Comparison of ENCODE assay signal across 14 mouse cellular contexts in the genomic region with DNA sequence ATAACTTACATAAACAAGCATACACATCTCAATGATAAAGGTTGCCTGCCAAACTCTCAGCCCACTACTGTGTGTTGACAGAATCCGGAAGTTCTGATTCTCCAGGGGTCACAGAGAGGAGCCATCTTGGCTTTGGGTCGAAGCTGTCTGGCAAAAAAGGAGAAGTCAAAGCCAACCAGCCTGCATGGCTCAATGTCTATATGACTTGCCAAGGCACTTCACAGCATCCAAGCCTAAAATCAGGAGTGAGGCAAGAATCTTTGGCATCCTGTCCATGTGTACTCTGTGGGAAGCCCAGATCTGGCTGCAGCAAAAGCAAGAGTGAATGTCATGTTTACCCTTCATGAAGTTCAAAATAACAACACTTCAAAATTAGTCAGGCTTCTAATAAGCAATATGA.
A peak's percentile ranks its signal among the peaks of the same experiment; 100 is the strongest.
DNase-seq lines count a peak whose midpoint lies in the region; ATAC-seq and TF ChIP-seq lines count a peak whose summit lies in the region.
"Had no signal": no experiment of that assay in that cellular context is flagged by ENCODE, and none has a peak within 500 bp of the region (broad histone marks: within the 10 kb centered on the region; RNA-seq: fewer than 3 reads in every experiment).

No protein-coding gene starts in this region.

- no peaks in the 10 kb centered on the region for H3K27me3 ChIP-seq in midbrain, postnatal 0 days (ENCODE audit: insufficient read depth, low read length)
- H3K27me3 ChIP-seq in midbrain, embryonic 11.5 days (ENCODE audit: control insufficient read depth, insufficient read depth, low read length), result no peaks in the 10 kb centered on the region
- H3K27me3 ChIP-seq: neural tube, embryonic 15.5 days had no signal

- H3K4me2 ChIP-seq in midbrain, postnatal 0 days (ENCODE audit: low read depth, low read length, poor library complexity, severe bottlenecking), result no peak overlapping the region
- H3K4me2 ChIP-seq in midbrain, embryonic 11.5 days, result no peak overlapping the region
- H3K4me2 ChIP-seq: neural tube, embryonic 15.5 days had no signal

- H3K27ac ChIP-seq in midbrain, postnatal 0 days (ENCODE audit: low read depth, low read length), result no peak overlapping the region
- no peak overlapping the region for H3K27ac ChIP-seq in midbrain, embryonic 11.5 days (ENCODE audit: low read depth, low read length)
- H3K27ac ChIP-seq: neural tube, embryonic 15.5 days; stomach, postnatal 0 days had no signal

- peak; percentile 19 for DNase-seq in adrenal gland, postnatal 10 days
- DNase-seq in adrenal gland, adult 2 months, result no peak
- DNase-seq in midbrain, postnatal 0 days (ENCODE audit: low spot score), result peak; percentile 47
- DNase-seq in midbrain, embryonic 11.5 days (ENCODE audit: low spot score, missing footprints), result no peak
- peak; percentile 6 to 17 for DNase-seq in heart, postnatal 14 days
- DNase-seq in lung, postnatal 36 days, result peak; percentile 27
- DNase-seq in kidney, adult 8-10 months, result no peak
- no peak for DNase-seq in left cerebral cortex, postnatal 36 days (ENCODE audit: low spot score in 2 of 2)
- DNase-seq: gastrocnemius, postnatal 25 days; kidney, adult 2 months; right cerebral cortex, postnatal 14 days had no signal

- no peaks in the 10 kb centered on the region for H3K4me1 ChIP-seq in midbrain, postnatal 0 days (ENCODE audit: insufficient read depth, low read length)
- H3K4me1 ChIP-seq in midbrain, embryonic 11.5 days (ENCODE audit: control insufficient read depth, insufficient read depth, low read length), result no peaks in the 10 kb centered on the region
- H3K4me1 ChIP-seq: neural tube, embryonic 15.5 days had no signal

- TF ChIP-seq CTCF in midbrain, postnatal 0 days (IDR thresholded peaks at IDR 0.05), result no peak

- no peaks in the 10 kb centered on the region for H3K36me3 ChIP-seq in midbrain, postnatal 0 days (ENCODE audit: insufficient read depth, low read length)
- no peaks in the 10 kb centered on the region for H3K36me3 ChIP-seq in midbrain, embryonic 11.5 days (ENCODE audit: control insufficient read depth, insufficient read depth, low read length)
- H3K36me3 ChIP-seq: neural tube, embryonic 15.5 days had no signal

- no peak overlapping the region for H3K4me3 ChIP-seq in midbrain, postnatal 0 days (ENCODE audit: low read depth, low read length)
- H3K4me3 ChIP-seq in midbrain, embryonic 11.5 days (ENCODE audit: low read depth, low read length), result no peak overlapping the region
- H3K4me3 ChIP-seq: neural tube, embryonic 15.5 days had no signal

- no peak overlapping the region for H3K9ac ChIP-seq in midbrain, postnatal 0 days (replicated peaks; ENCODE audit: low read length, poor library complexity, severe bottlenecking)
- no peak overlapping the region for H3K9ac ChIP-seq in midbrain, embryonic 11.5 days (ENCODE audit: low read length)
- H3K9ac ChIP-seq: neural tube, embryonic 15.5 days had no signal

- no peak for ATAC-seq in midbrain, postnatal 0 days (ENCODE audit: low FRiP score)
- no peak for ATAC-seq in midbrain, embryonic 11.5 days (ENCODE audit: low FRiP score)
- ATAC-seq: midbrain, embryonic 16.5 days had no signal

- WGBS in midbrain, postnatal 0 days, result 80% methylated on average over 2 of the region's 2 CpGs
- 88% methylated on average over 2 of the region's 2 CpGs for WGBS in midbrain, embryonic 11.5 days

- H3K9me3 ChIP-seq in midbrain, postnatal 0 days (ENCODE audit: low read length), result no peaks in the 10 kb centered on the region
- no peaks in the 10 kb centered on the region for H3K9me3 ChIP-seq in midbrain, embryonic 11.5 days (ENCODE audit: control insufficient read depth, low read length)
- H3K9me3 ChIP-seq: neural tube, embryonic 15.5 days had no signal

- intact Hi-C loops in heart, postnatal 14 days (cut with DNase I), result no loop called here
- intact Hi-C loops in left cerebral cortex, postnatal 36 days (cut with DNase I), result no loop called here

Comparison
In these comparisons a context has a peak if more than half of its experiments do, and no peak if none do; other contexts are left out.
1. DNase-seq: peak in adrenal gland, postnatal 10 days (single experiment), midbrain, postnatal 0 days (single experiment), heart, postnatal 14 days (2 of 2) and lung, postnatal 36 days (single experiment); none in adrenal gland, adult 2 months (single experiment), midbrain, embryonic 11.5 days (single experiment), kidney, adult 8-10 months (0 of 2) and left cerebral cortex, postnatal 36 days (0 of 2).